Mouse (Mus musculus): ENCODE measurements around the gene Tctex1d2. TPM values are rescaled to one million over a fixed set of nuclear protein-coding genes. Genes with fewer than 3 reads are reported as not detected.
A peak's percentile ranks its signal among the peaks of the same experiment; 100 is the strongest.

Tctex1d2 gene
- polyA plus RNA-seq, 1 experiment = 12.0 TPM

GRCm38 (mm10) chr16:32431047-32431591, 11.6 kb downstream of the Tctex1d2 start:
- H3K27me3 ChIP-seq (replicated peaks; ENCODE audit: control insufficient read depth, insufficient read depth, low read length) = no peaks in the 10 kb centered on the region
- peak overlapping the region; percentile 97 for H3K27ac ChIP-seq (ENCODE audit: insufficient read depth, low read depth, low read length)
- no peak for TF ChIP-seq POLR2A (IDR thresholded peaks at IDR 0.05; ENCODE audit: low read depth, low read length)
- TF ChIP-seq CTCF (conservative IDR thresholded peaks at IDR 0.05; ENCODE audit: insufficient read depth, insufficient read length, low read depth, low read length) = no peak
- peak overlapping the region; percentile 98 for H3K4me3 ChIP-seq (ENCODE audit: insufficient read depth, low read depth, low read length)
- no peaks in the 10 kb centered on the region for H3K36me3 ChIP-seq (ENCODE audit: control insufficient read depth, insufficient read depth, low read length)
- no peak for DNase-seq
- under 1% methylated on average over 28 of the region's 28 CpGs for WGBS
- peaks cover 22% of the 10 kb centered on the region for H3K4me1 ChIP-seq (ENCODE audit: control insufficient read depth, insufficient read depth, low read length)

- Histone ChIP-seq H3K4me1 (ENCODE audit: control insufficient read depth, insufficient read depth, low read length) (peaks cover 30% of the 10 kb centered on the region), H3K27me3 (replicated peaks; ENCODE audit: control insufficient read depth, insufficient read depth, low read length) (no peaks in the 10 kb centered on the region), H3K36me3 (ENCODE audit: control insufficient read depth, insufficient read depth, low read length) (no peaks in the 10 kb centered on the region), H3K4me3 (ENCODE audit: insufficient read depth, low read depth, low read length) (peak overlapping the region; percentile 30; the same call in 1 of the 2 replicates), H3K27ac (ENCODE audit: insufficient read depth, low read depth, low read length) (no peak overlapping the region)
- no peak for DNase-seq
- TF ChIP-seq CTCF (conservative IDR thresholded peaks at IDR 0.05; ENCODE audit: insufficient read depth, insufficient read length, low read depth, low read length) = no peak
- no peak for TF ChIP-seq POLR2A (IDR thresholded peaks at IDR 0.05; ENCODE audit: low read depth, low read length)
- 89% methylated on average over 1 of the region's 1 CpGs for WGBS
These were observed 12.4 kb downstream of the Tctex1d2 start for GRCm38 (mm10) chr16:32431926-32432325.

GRCm38 (mm10) chr16:32433138-32433537, 13.6 kb downstream of the Tctex1d2 start:
- no peak overlapping the region for H3K27ac ChIP-seq (ENCODE audit: insufficient read depth, low read depth, low read length)
- TF ChIP-seq POLR2A (IDR thresholded peaks at IDR 0.05; ENCODE audit: low read depth, low read length) (no peak), CTCF (conservative IDR thresholded peaks at IDR 0.05; ENCODE audit: insufficient read depth, insufficient read length, low read depth, low read length) (no peak)

GRCm38 (mm10) chr16:32434066-32434465, 14.6 kb downstream of the Tctex1d2 start:
- no peaks in the 10 kb centered on the region for H3K36me3 ChIP-seq (ENCODE audit: control insufficient read depth, insufficient read depth, low read length)
- 40% methylated on average over 6 of the region's 6 CpGs for WGBS
- no peak overlapping the region for H3K4me3 ChIP-seq (ENCODE audit: insufficient read depth, low read depth, low read length)
- no peak for TF ChIP-seq CTCF (conservative IDR thresholded peaks at IDR 0.05; ENCODE audit: insufficient read depth, insufficient read length, low read depth, low read length)
- TF ChIP-seq POLR2A (IDR thresholded peaks at IDR 0.05; ENCODE audit: low read depth, low read length) = no peak
- H3K4me1 ChIP-seq (ENCODE audit: control insufficient read depth, insufficient read depth, low read length) = peaks cover 29% of the 10 kb centered on the region
- H3K27ac ChIP-seq (ENCODE audit: insufficient read depth, low read depth, low read length) = no peak overlapping the region
- H3K27me3 ChIP-seq (replicated peaks; ENCODE audit: control insufficient read depth, insufficient read depth, low read length) = no peaks in the 10 kb centered on the region
- peak; percentile 33 for DNase-seq

More at GRCm38 (mm10) chr16:32433138-32433537, 13.6 kb downstream of the Tctex1d2 start:
- DNase-seq = no peak
- H3K4me1 ChIP-seq (ENCODE audit: control insufficient read depth, insufficient read depth, low read length) = peaks cover 31% of the 10 kb centered on the region
- no peaks in the 10 kb centered on the region for H3K27me3 ChIP-seq (replicated peaks; ENCODE audit: control insufficient read depth, insufficient read depth, low read length)
- 81% methylated on average over 2 of the region's 2 CpGs for WGBS
- H3K36me3 ChIP-seq (ENCODE audit: control insufficient read depth, insufficient read depth, low read length) = no peaks in the 10 kb centered on the region
- no peak overlapping the region for H3K4me3 ChIP-seq (ENCODE audit: insufficient read depth, low read depth, low read length)

GRCm38 (mm10) chr16:32434691-32435090, 15.2 kb downstream of the Tctex1d2 start:
- DNase-seq = no peak
- Histone ChIP-seq H3K27ac (ENCODE audit: insufficient read depth, low read depth, low read length) (no peak overlapping the region), H3K27me3 (replicated peaks; ENCODE audit: control insufficient read depth, insufficient read depth, low read length) (no peaks in the 10 kb centered on the region), H3K36me3 (ENCODE audit: control insufficient read depth, insufficient read depth, low read length) (no peaks in the 10 kb centered on the region), H3K4me3 (ENCODE audit: insufficient read depth, low read depth, low read length) (no peak overlapping the region), H3K4me1 (ENCODE audit: control insufficient read depth, insufficient read depth, low read length) (peaks cover 24% of the 10 kb centered on the region)
- TF ChIP-seq POLR2A (IDR thresholded peaks at IDR 0.05; ENCODE audit: low read depth, low read length) (no peak), CTCF (conservative IDR thresholded peaks at IDR 0.05; ENCODE audit: insufficient read depth, insufficient read length, low read depth, low read length) (no peak)

- Histone ChIP-seq H3K27ac (ENCODE audit: insufficient read depth, low read depth, low read length) (0 out of 2 replicates have a peak overlapping the region, but pooled peaks have one; percentile 31), H3K4me3 (ENCODE audit: insufficient read depth, low read depth, low read length) (no peak overlapping the region), H3K4me1 (ENCODE audit: control insufficient read depth, insufficient read depth, low read length) (peaks cover 30% of the 10 kb centered on the region; the same call in 1 of the 2 replicates), H3K27me3 (replicated peaks; ENCODE audit: control insufficient read depth, insufficient read depth, low read length) (no peaks in the 10 kb centered on the region), H3K36me3 (ENCODE audit: control insufficient read depth, insufficient read depth, low read length) (no peaks in the 10 kb centered on the region)
- 42% methylated on average over 1 of the region's 1 CpGs for WGBS
- DNase-seq = no peak
- TF ChIP-seq POLR2A (IDR thresholded peaks at IDR 0.05; ENCODE audit: low read depth, low read length) (no peak), CTCF (conservative IDR thresholded peaks at IDR 0.05; ENCODE audit: insufficient read depth, insufficient read length, low read depth, low read length) (no peak)
These were observed 17.2 kb downstream of the Tctex1d2 start for GRCm38 (mm10) chr16:32436657-32437056.

- Histone ChIP-seq H3K36me3 (ENCODE audit: control insufficient read depth, insufficient read depth, low read length) (no peaks in the 10 kb centered on the region), H3K4me1 (ENCODE audit: control insufficient read depth, insufficient read depth, low read length) (peaks cover 26% of the 10 kb centered on the region; the same call in 1 of the 2 replicates), H3K27ac (ENCODE audit: insufficient read depth, low read depth, low read length) (no peak overlapping the region), H3K4me3 (ENCODE audit: insufficient read depth, low read depth, low read length) (no peak overlapping the region), H3K27me3 (replicated peaks; ENCODE audit: control insufficient read depth, insufficient read depth, low read length) (no peaks in the 10 kb centered on the region)
- peak; percentile 57 for DNase-seq
- TF ChIP-seq POLR2A (IDR thresholded peaks at IDR 0.05; ENCODE audit: low read depth, low read length) (no peak), CTCF (conservative IDR thresholded peaks at IDR 0.05; ENCODE audit: insufficient read depth, insufficient read length, low read depth, low read length) (no peak)
- WGBS = 71% methylated on average over 1 of the region's 1 CpGs
These were observed 17.8 kb downstream of the Tctex1d2 start for GRCm38 (mm10) chr16:32437266-32437665.

Measured in kidney, adult 2 months (tissue).